Mouse (Mus musculus): ENCODE results near the gene Twnk.

Twnk gene

GRCm38 (mm10) chr19:45002301-45002700 is 3.2 kb upstream of the Twnk start:
- no peak for DNase-seq (ENCODE audit: low read depth, low spot score)

DNA sequence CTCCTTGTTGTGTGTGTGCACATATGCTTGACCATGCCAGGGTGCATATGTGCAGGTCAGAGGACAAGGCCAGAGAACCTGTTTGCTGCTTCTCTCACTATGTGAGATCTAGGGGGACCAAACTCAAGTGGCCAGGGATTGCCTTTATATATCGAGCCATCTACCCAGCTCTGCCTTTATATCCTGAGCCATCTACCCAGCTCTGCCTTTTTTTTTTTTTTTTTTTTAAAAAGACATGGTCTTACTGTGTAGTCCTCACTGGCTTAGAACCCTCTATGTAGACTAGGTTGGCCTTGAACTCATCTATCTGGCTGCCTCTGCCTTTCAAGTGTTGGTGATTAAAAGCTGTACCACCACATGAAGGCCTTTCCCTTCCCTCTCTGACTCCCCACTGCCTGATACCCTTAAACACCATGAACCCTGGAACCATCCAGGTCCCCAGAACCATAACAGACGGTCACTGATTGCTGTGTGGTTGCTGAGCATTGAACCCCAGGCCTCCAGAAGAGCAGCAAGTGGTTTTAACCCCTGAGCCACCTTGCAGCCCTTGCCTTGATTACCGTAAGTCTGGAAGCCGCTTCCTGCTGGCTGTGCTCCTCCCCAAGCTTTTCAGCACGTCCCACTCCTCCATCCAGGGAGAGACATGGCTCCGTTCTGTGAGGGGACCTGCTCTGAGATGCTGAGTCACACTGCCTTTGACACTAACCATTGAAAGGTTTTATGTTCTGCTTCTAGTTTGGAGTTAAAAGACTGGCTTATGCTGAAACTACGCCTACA is 1.5 kb upstream of the Twnk start:
- no peak for DNase-seq (ENCODE audit: low read depth, low spot score)

GRCm38 (mm10) chr19:45005957-45006712 is 672 bp downstream of the Twnk start, which contains the start of gene Mrpl43:
Gene Mrpl43, minus strand, starts transcription at chr19:45006442.
- peak; percentile 77 for DNase-seq (ENCODE audit: low read depth, low spot score)

GRCm38 (mm10) chr19:45007021-45007420 is 1.6 kb downstream of the Twnk start:
- DNase-seq (ENCODE audit: low read depth, low spot score), result no peak

- DNase-seq (ENCODE audit: low read depth, low spot score), result no peak
These were observed 2.1 kb downstream of the Twnk start for GRCm38 (mm10) chr19:45007425-45008191.

DNA sequence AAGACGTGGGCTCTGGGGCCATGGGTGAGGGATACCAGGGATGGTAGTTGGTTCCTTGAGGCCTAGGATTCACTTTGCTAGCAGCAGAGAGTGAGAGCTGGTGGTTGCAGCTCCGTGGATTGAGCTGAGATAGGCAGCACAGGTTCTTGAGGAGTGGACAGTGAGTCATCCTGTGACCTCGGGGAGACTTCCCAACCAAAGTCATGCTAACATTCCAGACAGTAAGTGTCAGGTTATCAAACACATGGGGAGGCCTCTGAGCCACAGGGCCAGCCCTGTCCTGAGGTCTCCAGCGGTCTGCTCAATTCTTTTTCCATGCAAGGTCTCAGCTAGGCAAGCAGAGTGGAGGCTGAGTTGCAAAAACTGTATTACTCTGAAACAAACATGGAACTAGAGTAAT is 5.2 kb downstream of the Twnk start:
- no peak for DNase-seq (ENCODE audit: low read depth, low spot score)

GRCm38 (mm10) chr19:45012219-45012618 is 6.8 kb downstream of the Twnk start:
- DNase-seq (ENCODE audit: low read depth, low spot score), result no peak

DNA sequence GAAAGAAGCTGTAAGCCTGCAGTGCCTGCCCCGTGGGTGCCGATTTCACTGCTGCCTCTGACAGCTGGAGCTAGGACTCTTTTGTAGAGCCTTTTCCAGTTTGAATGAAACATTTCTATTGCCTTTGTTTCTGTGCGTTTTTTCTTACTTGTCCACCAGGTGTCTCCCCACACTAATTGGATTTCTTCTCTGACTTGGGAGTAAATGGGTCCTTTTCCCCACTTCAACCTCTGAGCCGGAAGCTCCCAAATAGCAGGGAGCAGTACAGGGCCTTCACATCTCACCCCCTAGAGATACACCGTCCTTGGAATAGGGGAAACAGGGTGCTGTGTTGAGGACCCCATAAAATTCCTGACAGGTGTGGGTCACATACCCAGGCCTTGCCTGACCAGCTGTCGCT is 7.2 kb downstream of the Twnk start:
- no peak for DNase-seq (ENCODE audit: low read depth, low spot score)

DNA sequence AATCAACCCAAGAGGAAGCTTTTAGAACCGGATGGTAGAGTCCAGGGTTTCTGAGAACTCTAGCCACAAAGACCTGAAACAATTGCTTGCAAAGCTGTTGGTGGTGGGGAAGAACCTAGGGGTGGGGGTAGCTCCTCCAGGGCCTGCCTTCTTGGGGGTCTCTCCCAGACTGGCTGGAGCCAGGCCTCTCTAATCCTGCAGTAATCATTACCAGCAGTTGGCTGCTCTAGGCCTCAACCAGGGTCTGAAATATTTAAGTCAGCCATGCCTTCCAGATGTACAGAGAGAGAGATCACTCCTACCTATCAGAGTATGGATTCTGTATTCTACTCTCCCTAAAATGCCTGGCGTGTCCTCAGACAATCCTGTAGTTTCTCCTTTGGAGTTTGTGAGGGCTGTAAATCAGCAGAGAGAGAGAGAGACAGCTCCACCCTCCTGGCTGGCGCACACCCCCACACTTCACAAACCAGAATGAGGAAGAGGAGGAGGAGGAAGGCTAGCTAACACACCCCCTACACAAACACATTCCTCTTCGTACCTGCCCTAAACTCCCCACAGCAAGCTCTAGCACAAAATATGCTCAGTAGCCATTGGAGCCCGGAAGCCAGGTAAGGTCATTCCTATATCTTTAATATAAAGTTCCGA is 8.2 kb downstream of the Twnk start:
- DNase-seq (ENCODE audit: low read depth, low spot score), result no peak

DNA sequence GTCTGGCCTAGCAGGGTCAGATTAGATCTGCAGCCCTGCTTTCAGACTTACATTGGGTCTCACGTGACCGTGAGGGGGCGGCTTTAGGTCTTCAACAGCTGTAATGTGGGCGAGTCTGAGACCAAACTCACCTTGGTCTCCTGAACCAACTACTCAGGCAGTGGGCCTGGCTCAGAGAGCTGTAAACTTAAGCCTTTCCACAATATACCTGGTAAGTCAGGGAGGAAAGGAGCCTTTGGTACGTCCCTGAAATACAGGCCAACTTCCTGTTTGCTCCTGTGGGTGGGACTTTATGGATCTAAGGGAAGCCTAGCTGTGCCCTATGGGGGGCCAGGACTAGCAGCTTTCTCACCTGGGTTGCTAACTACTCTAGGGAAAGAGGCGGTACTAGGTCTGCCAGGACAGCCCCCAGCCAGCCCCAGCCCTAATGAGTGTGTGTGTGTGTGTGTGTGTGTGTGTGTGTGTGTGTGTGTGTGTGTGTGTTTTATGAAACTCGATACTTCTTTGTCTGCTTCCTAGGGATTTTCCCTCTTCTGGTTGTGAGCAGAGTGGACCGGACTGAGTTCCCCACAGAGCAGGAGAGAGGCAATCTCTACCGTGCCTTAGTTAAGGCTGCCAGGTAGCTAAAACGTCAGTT is 9.0 kb downstream of the Twnk start, which contains the start of gene Lzts2:
TSS of gene Lzts2 (plus strand) at position 80 of the 637 bp plus-strand sequence.
- no peak for DNase-seq (ENCODE audit: low read depth, low spot score)

DNA sequence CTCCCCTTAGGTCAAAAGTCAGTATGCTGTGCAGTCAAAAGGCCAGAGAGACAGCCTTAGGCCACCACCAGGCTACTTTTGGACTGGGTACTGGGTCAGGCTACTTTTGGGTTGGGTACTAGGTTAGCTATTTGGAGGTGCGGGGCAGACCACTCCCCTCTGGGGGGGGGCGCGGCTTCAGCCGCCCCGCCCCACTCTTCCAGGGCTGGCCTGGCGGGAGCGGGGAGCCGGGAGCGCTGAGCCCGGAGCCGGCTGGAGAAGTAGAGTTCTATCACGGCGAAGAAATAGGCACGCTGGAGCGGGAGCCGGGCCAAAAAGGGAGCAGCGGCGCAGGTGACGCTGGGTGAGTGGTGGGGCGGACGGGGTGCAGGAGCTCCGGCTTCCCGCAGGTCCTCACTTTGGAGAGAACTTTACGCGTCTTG is 9.5 kb downstream of the Twnk start:
- no peak for DNase-seq (ENCODE audit: low read depth, low spot score)

DNA sequence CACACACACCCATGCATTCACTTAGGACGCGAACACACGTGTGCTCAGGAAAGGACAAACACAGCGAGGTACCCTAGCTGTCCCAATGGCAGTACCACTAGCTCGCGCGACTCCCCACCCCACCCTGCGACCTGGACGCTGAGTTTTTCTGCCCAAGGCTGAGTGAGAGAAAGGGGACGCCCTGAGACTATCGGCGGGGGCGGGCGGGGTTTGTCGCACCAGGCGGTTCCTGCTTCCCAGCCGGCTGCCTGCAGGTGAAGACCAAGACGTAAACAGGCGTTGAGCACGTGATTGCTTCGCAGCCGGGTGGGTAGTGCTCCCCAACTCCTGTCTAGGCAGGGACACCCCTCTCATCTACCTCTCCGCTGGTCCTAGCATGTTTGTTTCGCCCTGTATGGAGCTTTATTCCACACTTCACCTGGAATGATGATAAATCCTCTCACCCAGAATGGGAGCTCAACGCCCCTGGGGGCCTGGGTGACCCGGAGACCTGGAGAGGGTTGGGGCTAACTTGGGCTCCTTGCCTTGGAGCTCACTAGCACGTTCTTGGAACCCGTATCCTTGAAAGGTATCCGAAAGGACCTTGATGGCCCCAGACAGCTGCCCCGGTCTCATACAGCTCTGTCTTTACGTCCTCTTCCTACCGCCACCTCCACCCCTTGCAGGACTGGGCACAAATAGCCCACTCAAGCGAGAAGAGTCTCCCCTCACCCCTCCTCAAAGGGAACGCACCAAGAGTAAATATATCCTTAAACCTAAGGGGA is 10.2 kb downstream of the Twnk start:
- no peak for DNase-seq (ENCODE audit: low read depth, low spot score)

- DNase-seq (ENCODE audit: low read depth, low spot score), result no peak
These were observed 11.1 kb downstream of the Twnk start for GRCm38 (mm10) chr19:45016341-45017215.

DNA sequence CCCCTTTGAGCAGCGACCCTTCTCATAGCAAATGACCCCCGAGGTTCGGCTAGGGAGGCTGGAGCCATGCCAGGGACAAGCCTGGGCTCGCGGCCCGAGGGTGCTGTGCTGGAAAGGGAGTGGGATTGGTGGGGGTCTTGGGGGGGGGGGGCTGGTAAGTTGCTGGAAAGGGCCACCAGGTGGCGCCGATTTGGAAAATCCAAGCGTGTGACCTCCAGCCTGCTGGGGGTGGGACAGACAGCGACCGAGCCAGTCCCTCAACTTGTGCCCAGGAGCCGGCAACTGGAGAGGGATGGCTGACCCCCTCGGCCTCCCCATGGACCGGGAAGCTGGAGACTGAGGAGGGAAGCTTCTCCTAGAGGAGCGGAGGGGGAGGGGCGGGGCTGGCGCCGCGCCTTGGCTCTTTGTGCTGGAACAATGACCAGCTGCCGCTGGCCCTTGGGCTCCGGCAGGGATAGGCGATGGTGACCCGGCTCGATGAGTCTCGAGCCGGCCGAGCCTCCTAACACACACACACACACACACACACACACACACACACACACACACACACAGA is 11.8 kb downstream of the Twnk start:
- no peak for DNase-seq (ENCODE audit: low read depth, low spot score)

- no peak for DNase-seq (ENCODE audit: low read depth, low spot score)
These were observed 12.4 kb downstream of the Twnk start for GRCm38 (mm10) chr19:45017909-45018308.

- no peak for DNase-seq (ENCODE audit: low read depth, low spot score)
These were observed 12.9 kb downstream of the Twnk start for GRCm38 (mm10) chr19:45018351-45018831.

DNA sequence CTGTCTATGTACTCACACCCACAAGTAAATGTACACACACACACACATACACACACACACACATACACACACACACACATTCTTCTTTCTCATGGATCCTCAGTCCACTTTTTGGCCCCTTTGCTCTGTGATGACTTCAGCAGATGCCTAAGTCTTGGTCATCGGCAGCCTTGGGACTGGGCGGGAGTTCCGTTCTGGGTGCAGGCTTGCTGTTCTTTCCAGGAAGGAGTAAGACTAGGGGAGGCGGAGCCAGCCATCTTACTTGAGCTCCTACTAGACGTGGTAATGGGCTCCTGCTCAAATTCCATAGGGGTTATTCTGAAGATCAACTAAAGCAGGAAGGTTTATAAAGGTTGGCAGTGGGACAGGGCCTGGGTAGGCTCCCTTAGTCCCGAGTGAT is 14.9 kb downstream of the Twnk start:
- DNase-seq (ENCODE audit: low read depth, low spot score), result no peak

GRCm38 (mm10) chr19:45021362-45021761 is 15.9 kb downstream of the Twnk start:
- DNase-seq (ENCODE audit: low read depth, low spot score), result no peak

DNA sequence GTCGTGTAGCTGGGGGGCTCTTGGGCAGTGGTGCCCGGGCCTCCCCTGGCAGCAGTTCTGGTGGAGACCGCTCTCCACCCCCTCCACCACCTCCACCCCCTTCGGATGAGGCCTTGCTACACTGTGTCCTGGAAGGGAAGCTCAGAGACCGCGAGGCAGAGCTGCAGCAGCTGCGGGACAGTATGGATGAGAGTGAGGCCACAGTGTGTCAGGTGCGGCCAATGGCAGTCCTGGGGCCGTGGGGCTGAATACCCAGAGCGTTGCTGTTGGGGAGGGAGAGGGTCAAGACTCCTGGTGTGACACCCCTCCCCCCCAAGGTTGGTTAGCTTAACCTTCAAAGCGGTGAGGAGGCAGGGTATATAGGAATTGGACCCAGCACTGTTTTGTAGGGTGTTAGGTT is 18.5 kb downstream of the Twnk start:
- no peak for DNase-seq (ENCODE audit: low read depth, low spot score)
